Mouse (Mus musculus) stomach, embryonic 15.5 days (tissue): Measurements from ENCODE around the gene Ugt1a8. TPM values are rescaled to one million over a fixed set of nuclear protein-coding genes. Genes with fewer than 3 reads are reported as not detected.

Source experiments
- ATAC-seq: fragments of 200-750 bp; cut with Nextera tagmentation; 2 replicates; pipeline ENCODE4 v1.8.0; 2017; ENCODE audit warnings: low read depth, moderate number of reproducible peaks, moderate TSS enrichment; ENCODE audit not compliant: insufficient read depth, low FRiP score
- H3K27ac ChIP-seq: fragments of 300-500 bp; sonication (generic); 2 replicates; pipeline ENCODE4 v1.5.1; 2015; ENCODE audit warnings: mild to moderate bottlenecking, inconsistent platforms
- H3K27me3 ChIP-seq: fragments of 300-500 bp; sonication (generic); replicated peaks from 2 replicates; pipeline ENCODE4 v1.6.1; 2015; ENCODE audit warnings: inconsistent platforms
- H3K36me3 ChIP-seq: fragments of 300-500 bp; sonication (generic); 2 replicates; pipeline ENCODE4 v1.6.1; 2015; ENCODE audit warnings: inconsistent platforms
- H3K4me1 ChIP-seq: fragments of 300-500 bp; sonication (generic); 2 replicates; pipeline ENCODE4 v1.6.1; 2015; ENCODE audit warnings: inconsistent platforms
- H3K4me2 ChIP-seq: fragments of 300-500 bp; sonication (generic); 2 replicates; pipeline ENCODE4 v1.6.1; 2015; ENCODE audit warnings: mild to moderate bottlenecking, inconsistent platforms
- H3K4me3 ChIP-seq: fragments of 300-500 bp; sonication (generic); replicated peaks from 2 replicates; pipeline ENCODE4 v1.5.1; 2015; ENCODE audit warnings: inconsistent platforms
- H3K9ac ChIP-seq: fragments of 300-500 bp; sonication (generic); 2 replicates; pipeline ENCODE4 v1.6.1; 2015; ENCODE audit warnings: inconsistent platforms
- H3K9me3 ChIP-seq: fragments of 300-500 bp; sonication (generic); 2 replicates; pipeline ENCODE4 v1.6.1; 2016; ENCODE audit warnings: inconsistent platforms
- WGBS: fragments of 180-500 bp; shearing (Covaris S2); methylation state at CpG from one replicate; pipeline ENCODE4 v1.1.7; 2015; 5-methylcytosine and 5-hydroxymethylcytosine counted together
- polyA plus RNA-seq: library from polyadenylated mRNA; unstranded; fragments of >200 nt; fragmentation: Nextera tagmentation; extraction: Ambion mirVana; gene quantifications from 2 replicates; pipeline ENCODE4 v1.2.1, GENCODE M21; 2015

Gene Ugt1a8
- polyA plus RNA-seq, 1 experiment from 2014 or later: not detected

GRCm38 (mm10) chr1:88250023-88250422 lies 162.4 kb downstream of the Ugt1a8 start:
- ATAC-seq: no peak
- Histone ChIP-seq H3K27me3 (no peaks in the 10 kb centered on the region), H3K27ac (no peak overlapping the region), H3K9ac (no peak overlapping the region), H3K4me2 (no peak overlapping the region), H3K4me1 (no peaks in the 10 kb centered on the region), H3K4me3 (no peak overlapping the region), H3K36me3 (no peaks in the 10 kb centered on the region), H3K9me3 (peaks cover 15% of the 10 kb centered on the region; the same call in 1 of the 2 replicates)
- WGBS: 79% methylated on average over 5 of the region's 5 CpGs

GRCm38 (mm10) chr1:88253106-88253505 lies 165.5 kb downstream of the Ugt1a8 start:
- Histone ChIP-seq H3K27ac (no peak overlapping the region), H3K9ac (no peak overlapping the region), H3K4me2 (no peak overlapping the region), H3K36me3 (no peaks in the 10 kb centered on the region), H3K27me3 (no peaks in the 10 kb centered on the region), H3K4me3 (no peak overlapping the region), H3K9me3 (peaks cover 11% of the 10 kb centered on the region; the same call in 1 of the 2 replicates), H3K4me1 (no peaks in the 10 kb centered on the region)
- no peak for ATAC-seq
- 71% methylated on average over 8 of the region's 8 CpGs for whole genome bisulfite sequencing

- WGBS: 74% methylated on average over 6 of the region's 6 CpGs
- H3K4me3 ChIP-seq: no peak overlapping the region
- no peak overlapping the region for H3K9ac ChIP-seq
- no peak overlapping the region for H3K27ac ChIP-seq
- H3K4me2 ChIP-seq: no peak overlapping the region
- peaks cover 11% of the 10 kb centered on the region; the same call in 1 of the 2 replicates for H3K9me3 ChIP-seq
- no peaks in the 10 kb centered on the region for H3K36me3 ChIP-seq
- H3K27me3 ChIP-seq: no peaks in the 10 kb centered on the region
- H3K4me1 ChIP-seq: no peaks in the 10 kb centered on the region
- no peak for ATAC-seq
Observed at GRCm38 (mm10) chr1:88253540-88253939, 165.9 kb downstream of the Ugt1a8 start.

- Histone ChIP-seq H3K27me3 (no peaks in the 10 kb centered on the region), H3K9me3 (0 out of 2 replicates have a peak, but pooled peaks cover 4% of the 10 kb centered on the region), H3K4me3 (no peak overlapping the region), H3K9ac (no peak overlapping the region), H3K27ac (no peak overlapping the region), H3K4me2 (no peak overlapping the region), H3K4me1 (no peaks in the 10 kb centered on the region), H3K36me3 (no peaks in the 10 kb centered on the region)
- no peak for ATAC-seq
- WGBS: 86% methylated on average over 12 of the region's 12 CpGs
Observed at GRCm38 (mm10) chr1:88254793-88255465, 167.3 kb downstream of the Ugt1a8 start.

GRCm38 (mm10) chr1:88255466-88255857 lies 167.8 kb downstream of the Ugt1a8 start:
- ATAC-seq: no peak
- Histone ChIP-seq H3K4me3 (no peak overlapping the region), H3K9ac (no peak overlapping the region), H3K4me1 (no peaks in the 10 kb centered on the region), H3K27ac (no peak overlapping the region), H3K9me3 (no peaks in the 10 kb centered on the region), H3K27me3 (no peaks in the 10 kb centered on the region), H3K4me2 (no peak overlapping the region), H3K36me3 (peaks cover 4% of the 10 kb centered on the region; the same call in 1 of the 2 replicates)
- WGBS: 51% methylated on average over 2 of the region's 2 CpGs

- Histone ChIP-seq H3K9me3 (no peaks in the 10 kb centered on the region), H3K4me3 (no peak overlapping the region), H3K4me2 (no peak overlapping the region), H3K9ac (no peak overlapping the region), H3K36me3 (peaks cover 11% of the 10 kb centered on the region; the same call in 1 of the 2 replicates), H3K4me1 (no peaks in the 10 kb centered on the region), H3K27ac (no peak overlapping the region), H3K27me3 (no peaks in the 10 kb centered on the region)
- WGBS: 76% methylated on average over 13 of the region's 13 CpGs
- ATAC-seq: no peak
Observed at GRCm38 (mm10) chr1:88255989-88256754, 168.6 kb downstream of the Ugt1a8 start.

GRCm38 (mm10) chr1:88256886-88257663 lies 169.5 kb downstream of the Ugt1a8 start:
- ATAC-seq: no peak
- H3K27ac ChIP-seq: no peak overlapping the region
- no peak overlapping the region for H3K4me2 ChIP-seq
- WGBS: 74% methylated on average over 10 of the region's 10 CpGs
- no peak overlapping the region for H3K9ac ChIP-seq
- peaks cover 7% of the 10 kb centered on the region; the same call in 1 of the 2 replicates for H3K4me1 ChIP-seq
- H3K4me3 ChIP-seq: no peak overlapping the region
- H3K9me3 ChIP-seq: no peaks in the 10 kb centered on the region
- H3K36me3 ChIP-seq: peaks cover 20% of the 10 kb centered on the region
- H3K27me3 ChIP-seq: no peaks in the 10 kb centered on the region

- no peak overlapping the region for H3K27ac ChIP-seq
- no peak overlapping the region for H3K9ac ChIP-seq
- H3K27me3 ChIP-seq: no peaks in the 10 kb centered on the region
- H3K9me3 ChIP-seq: no peaks in the 10 kb centered on the region
- H3K4me1 ChIP-seq: peaks cover 11% of the 10 kb centered on the region
- peaks cover 22% of the 10 kb centered on the region for H3K36me3 ChIP-seq
- no peak overlapping the region for H3K4me3 ChIP-seq
- H3K4me2 ChIP-seq: no peak overlapping the region
- no peak for ATAC-seq
- 82% methylated on average over 6 of the region's 6 CpGs for WGBS
Observed at GRCm38 (mm10) chr1:88257681-88258080, 170.1 kb downstream of the Ugt1a8 start.

GRCm38 (mm10) chr1:88258361-88258760 lies 170.7 kb downstream of the Ugt1a8 start:
- ATAC-seq: no peak
- Histone ChIP-seq H3K27ac (no peak overlapping the region), H3K9me3 (no peaks in the 10 kb centered on the region), H3K4me3 (no peak overlapping the region), H3K9ac (no peak overlapping the region), H3K36me3 (peaks cover 29% of the 10 kb centered on the region), H3K4me2 (no peak overlapping the region), H3K4me1 (peaks cover 11% of the 10 kb centered on the region), H3K27me3 (no peaks in the 10 kb centered on the region)
- 71% methylated on average over 6 of the region's 6 CpGs for WGBS

GRCm38 (mm10) chr1:88258881-88259642 lies 171.4 kb downstream of the Ugt1a8 start:
- no peak overlapping the region for H3K9ac ChIP-seq
- WGBS: 62% methylated on average over 8 of the region's 8 CpGs
- no peak overlapping the region for H3K27ac ChIP-seq
- ATAC-seq: no peak
- H3K36me3 ChIP-seq: peaks cover 36% of the 10 kb centered on the region
- no peaks in the 10 kb centered on the region for H3K27me3 ChIP-seq
- peaks cover 11% of the 10 kb centered on the region for H3K4me1 ChIP-seq
- H3K9me3 ChIP-seq: no peaks in the 10 kb centered on the region
- H3K4me3 ChIP-seq: no peak overlapping the region
- H3K4me2 ChIP-seq: no peak overlapping the region

GRCm38 (mm10) chr1:88259643-88260024 lies 172.0 kb downstream of the Ugt1a8 start:
- Histone ChIP-seq H3K4me3 (no peak overlapping the region), H3K4me2 (no peak overlapping the region), H3K27ac (no peak overlapping the region), H3K36me3 (peaks cover 42% of the 10 kb centered on the region), H3K9me3 (no peaks in the 10 kb centered on the region), H3K27me3 (no peaks in the 10 kb centered on the region), H3K9ac (no peak overlapping the region), H3K4me1 (peaks cover 11% of the 10 kb centered on the region)
- WGBS: 69% methylated on average over 4 of the region's 4 CpGs
- ATAC-seq: peak; percentile 1; the same call in 1 of the 2 replicates
